ENCODE assay signal across 8 mouse cellular contexts in the genomic region with DNA sequence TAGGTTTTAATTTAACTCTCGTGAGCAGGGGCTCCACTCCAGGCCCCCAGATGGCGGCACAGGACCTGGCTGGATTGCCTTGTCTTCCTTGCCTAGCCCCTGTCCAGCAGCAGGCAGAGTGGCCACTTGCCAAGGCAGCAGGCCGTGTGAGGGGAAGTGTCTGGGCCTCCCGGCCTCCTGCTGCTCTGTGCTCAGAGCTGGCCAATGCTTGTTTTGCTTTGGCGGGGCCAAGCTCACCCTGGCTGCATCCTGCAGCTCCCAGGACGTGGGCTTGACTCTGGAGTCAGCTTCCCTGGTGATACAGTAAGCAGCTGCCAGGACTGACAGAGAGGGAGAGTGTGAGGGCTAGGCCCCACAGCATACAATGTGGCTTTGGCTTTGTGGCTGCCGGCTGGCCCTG. TPM values are rescaled to one million over a fixed set of nuclear protein-coding genes. Genes with fewer than 3 reads are reported as not detected.
DNase-seq lines count a peak whose midpoint lies in the region; ATAC-seq and TF ChIP-seq lines count a peak whose summit lies in the region.

No protein-coding gene starts in this region.

- TF ChIP-seq CTCF in layer of hippocampus, adult 2 months (conservative IDR thresholded peaks at IDR 0.05), result peak; percentile 67

- peak; percentile 86 for DNase-seq in MN1 (ENCODE audit: low spot score)
- peak; percentile 85 for DNase-seq in cerebellum, adult 9-10 months
- peak; percentile 19 to 56 for DNase-seq in frontal cortex, adult 2 months (ENCODE audit: extremely low spot score in 1 of 2, low spot score in 1 of 2)
- DNase-seq in heart, postnatal 36 days, result peak; percentile 86 to 90
- peak; percentile 65 to 71 for DNase-seq in layer of hippocampus, adult 2 months (ENCODE audit: low spot score in 2 of 2)
- peak; percentile 79 to 87 for DNase-seq in lung, adult 18-20 months
- peak; percentile 77 for DNase-seq in ovary, postnatal 10 days (ENCODE audit: low spot score)

- H3K4me3 ChIP-seq in layer of hippocampus, adult 2 months, result no peak overlapping the region

- H3K27ac ChIP-seq in layer of hippocampus, adult 2 months, result peak overlapping the region; percentile 40

- intact Hi-C loops in heart, postnatal 36 days (cut with DNase I), result loop anchor here (1.0 to 2.0 kb wide), 2 partner anchors 17 to 63 kb away; no protein-coding TSS in a partner anchor

- ATAC-seq in megakaryocyte progenitor cell, adult 5-6 weeks (replicated peaks; ENCODE audit: poor library complexity), result no peak

RNA-seq across cellular contexts. Expression of gene Rxra, which starts 23.3 kb away (rescaled TPM):
- polyA plus RNA-seq in frontal cortex, adult 2 months (2012; rRNA removed), result 12.3 and 16.0 TPM in 2 replicates
- total RNA-seq in heart, postnatal 36 days (2021), result 10 to 100 TPM; 52.8 to 53.8 TPM
- 10 to 100 TPM; 26.9 to 29.5 TPM for total RNA-seq in layer of hippocampus, adult 2 months (2021)
- 1.1 and 1.2 TPM in 2 replicates for total RNA-seq in megakaryocyte progenitor cell, adult 5-6 weeks (2015)
- total RNA-seq in megakaryocyte progenitor cell, adult 5-6 weeks (2017), result 1.9 and 2.5 TPM in 2 replicates

Comparison
In these comparisons a context has a peak if more than half of its experiments do, and no peak if none do; other contexts are left out.
1. DNase-seq: peak in every context shown above with its lines; median percentile 88 in heart, postnatal 36 days; 86 in MN1; 85 in cerebellum, adult 9-10 months; 83 in lung, adult 18-20 months; 77 in ovary, postnatal 10 days; 68 in layer of hippocampus, adult 2 months; 38 in frontal cortex, adult 2 months.
2. RNA of gene Rxra, which starts 23.3 kb away (total RNA-seq): 52.8 to 53.8 TPM in heart, postnatal 36 days and 26.9 to 29.5 TPM in layer of hippocampus, adult 2 months; 1.1 to 2.5 TPM in megakaryocyte progenitor cell, adult 5-6 weeks; every median in the first group is over 4 times any median in the second.